Mouse (Mus musculus): ENCODE data around the gene Fchsd2.
A peak's percentile ranks its signal among the peaks of the same experiment; 100 is the strongest.

Fchsd2 gene

GRCm38 (mm10) chr7:101074170-101074767, 18.4 kb upstream of the Fchsd2 start:
- DNase-seq = no peak

- no peak for DNase-seq
Observed at GRCm38 (mm10) chr7:101083562-101084166, 9.0 kb upstream of the Fchsd2 start.

- no peak for DNase-seq
Observed at GRCm38 (mm10) chr7:101084816-101085456, 7.7 kb upstream of the Fchsd2 start.

- no peak for DNase-seq
Observed at GRCm38 (mm10) chr7:101085779-101086178, 6.9 kb upstream of the Fchsd2 start.

- DNase-seq = no peak
Observed at GRCm38 (mm10) chr7:101088687-101089086, 4.0 kb upstream of the Fchsd2 start.

- DNase-seq = no peak
Observed at GRCm38 (mm10) chr7:101089242-101089641, 3.4 kb upstream of the Fchsd2 start.

- peak; percentile 37 to 41 for DNase-seq
Observed at GRCm38 (mm10) chr7:101093231-101093630, 568 bp downstream of the Fchsd2 start.

GRCm38 (mm10) chr7:101094746-101095145, 2.1 kb downstream of the Fchsd2 start:
- peak; percentile 56 to 69 for DNase-seq

GRCm38 (mm10) chr7:101095560-101095959, 2.9 kb downstream of the Fchsd2 start:
- no peak for DNase-seq

GRCm38 (mm10) chr7:101096576-101096975, 3.9 kb downstream of the Fchsd2 start:
- no peak for DNase-seq

- no peak for DNase-seq
Observed at GRCm38 (mm10) chr7:101097084-101097483, 4.4 kb downstream of the Fchsd2 start.

- no peak for DNase-seq
Observed at GRCm38 (mm10) chr7:101099981-101100380, 7.3 kb downstream of the Fchsd2 start.

- DNase-seq = no peak
Observed at GRCm38 (mm10) chr7:101101156-101101691, 8.6 kb downstream of the Fchsd2 start.

GRCm38 (mm10) chr7:101106666-101107065, 14.0 kb downstream of the Fchsd2 start:
- DNase-seq = no peak

GRCm38 (mm10) chr7:101107073-101107810, 14.6 kb downstream of the Fchsd2 start:
- DNase-seq = no peak

- DNase-seq = peak; percentile 99
Observed at GRCm38 (mm10) chr7:101107968-101108652, 15.4 kb downstream of the Fchsd2 start.

GRCm38 (mm10) chr7:101108653-101109005, 16.0 kb downstream of the Fchsd2 start:
- DNase-seq = no peak

GRCm38 (mm10) chr7:101109006-101109855, 16.6 kb downstream of the Fchsd2 start:
- no peak for DNase-seq

GRCm38 (mm10) chr7:101109856-101110350, 17.2 kb downstream of the Fchsd2 start:
- no peak for DNase-seq

- peak in 1 of 2 experiments; percentile 8 for DNase-seq
Observed at GRCm38 (mm10) chr7:101113410-101113809, 20.7 kb downstream of the Fchsd2 start.

GRCm38 (mm10) chr7:101114328-101114727, 21.7 kb downstream of the Fchsd2 start:
- no peak for DNase-seq

- no peak for DNase-seq
Observed at GRCm38 (mm10) chr7:101119391-101119790, 26.7 kb downstream of the Fchsd2 start.
